Mouse (Mus musculus) liver, embryonic 16.5 days (tissue): Measurements from ENCODE around the gene Zfp882. TPM values are rescaled to one million over a fixed set of nuclear protein-coding genes. Genes with fewer than 3 reads are reported as not detected.
"Not testable (repeated sequence)": the region's sequence is repeated elsewhere in the genome, so short reads cannot be mapped to it uniquely, and the experiment has no call there.

ENCODE experiments used
- ATAC-seq: fragments of 200-750 bp; cut with Nextera tagmentation; 2 replicates; pipeline ENCODE4 v1.8.0; 2017; ENCODE audit warnings: low read depth, mild to moderate bottlenecking, moderate number of reproducible peaks, moderate library complexity
- H3K27ac ChIP-seq: fragments of 300-500 bp; sonication (generic); 2 replicates; pipeline ENCODE4 v1.5.1; 2014; ENCODE audit warnings: mild to moderate bottlenecking, low read length
- H3K27me3 ChIP-seq: fragments of 300-500 bp; sonication (generic); 2 replicates; pipeline ENCODE4 v1.6.1; 2014; ENCODE audit warnings: low read depth, low read length, mixed read lengths; ENCODE audit not compliant: control insufficient read depth, insufficient read depth
- H3K36me3 ChIP-seq: fragments of 300-500 bp; sonication (generic); 2 replicates; pipeline ENCODE4 v1.6.1; 2014; ENCODE audit warnings: mild to moderate bottlenecking; ENCODE audit not compliant: control insufficient read depth, insufficient read depth
- H3K4me1 ChIP-seq: fragments of 300-500 bp; sonication (generic); 2 replicates; pipeline ENCODE4 v1.6.1; 2014; ENCODE audit warnings: low read depth, low read length, mixed read lengths; ENCODE audit not compliant: control insufficient read depth
- H3K4me2 ChIP-seq: fragments of 300-500 bp; sonication (generic); 2 replicates; pipeline ENCODE4 v1.6.1; 2014; ENCODE audit warnings: low read depth, low read length, mixed read lengths
- H3K4me3 ChIP-seq: fragments of 300-500 bp; sonication (generic); 2 replicates; pipeline ENCODE4 v1.5.1; 2014; ENCODE audit warnings: low read depth, mild to moderate bottlenecking, low read length
- H3K9ac ChIP-seq: fragments of 300-500 bp; sonication (generic); 2 replicates; pipeline ENCODE4 v1.6.1; 2014; ENCODE audit warnings: low read depth, low read length
- H3K9me3 ChIP-seq: fragments of 300-500 bp; sonication (generic); replicated peaks from 2 replicates; pipeline ENCODE4 v1.6.1; 2016; ENCODE audit warnings: low read length; ENCODE audit not compliant: control insufficient read depth
- WGBS: fragments of 180-500 bp; shearing (Covaris S2); extraction: QIAGEN DNeasy Blood & Tissue Kit; methylation state at CpG from one replicate; pipeline ENCODE4 v1.1.7; 2014; ENCODE audit not compliant: insufficient replicate concordance; 5-methylcytosine and 5-hydroxymethylcytosine counted together
- polyA plus RNA-seq: library from polyadenylated mRNA; unstranded; fragments of >200 nt; fragmentation: Nextera tagmentation; extraction: Ambion mirVana; gene quantifications from 2 replicates; pipeline ENCODE4 v1.2.1, GENCODE M21; 2015

The Zfp882 gene
- polyA plus RNA-seq, 1 experiment from 2014 or later, result 0.63 TPM

DNA sequence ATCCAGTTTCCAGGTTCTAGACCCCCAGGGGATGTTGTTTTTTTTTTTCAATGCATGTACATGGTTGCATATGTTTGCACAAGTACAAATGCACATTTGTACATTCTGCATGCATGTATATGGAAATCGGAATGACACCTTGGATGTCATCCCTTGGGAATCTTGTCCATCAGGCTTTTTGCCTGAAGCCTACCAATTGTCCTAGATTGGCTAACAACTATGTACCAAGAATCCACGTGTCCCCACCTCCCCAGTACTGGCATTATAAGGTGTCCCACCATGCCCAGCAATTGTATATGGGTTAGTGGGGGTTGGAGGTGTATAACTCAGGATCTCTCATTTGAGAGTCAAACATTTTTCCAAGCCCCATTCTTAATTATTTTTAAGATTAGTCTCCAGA, 3.9 kb downstream of the Zfp882 start:
- no peak for ATAC-seq
- Histone ChIP-seq H3K9me3 (no peaks in the 10 kb centered on the region), H3K36me3 (no peaks in the 10 kb centered on the region), H3K9ac (no peak overlapping the region), H3K4me2 (no peak overlapping the region), H3K4me3 (no peak overlapping the region), H3K27me3 (no peaks in the 10 kb centered on the region), H3K27ac (no peak overlapping the region), H3K4me1 (peaks cover 3% of the 10 kb centered on the region; the same call in 1 of the 2 replicates)
- WGBS, result 59% methylated on average over 2 of the region's 2 CpGs

DNA sequence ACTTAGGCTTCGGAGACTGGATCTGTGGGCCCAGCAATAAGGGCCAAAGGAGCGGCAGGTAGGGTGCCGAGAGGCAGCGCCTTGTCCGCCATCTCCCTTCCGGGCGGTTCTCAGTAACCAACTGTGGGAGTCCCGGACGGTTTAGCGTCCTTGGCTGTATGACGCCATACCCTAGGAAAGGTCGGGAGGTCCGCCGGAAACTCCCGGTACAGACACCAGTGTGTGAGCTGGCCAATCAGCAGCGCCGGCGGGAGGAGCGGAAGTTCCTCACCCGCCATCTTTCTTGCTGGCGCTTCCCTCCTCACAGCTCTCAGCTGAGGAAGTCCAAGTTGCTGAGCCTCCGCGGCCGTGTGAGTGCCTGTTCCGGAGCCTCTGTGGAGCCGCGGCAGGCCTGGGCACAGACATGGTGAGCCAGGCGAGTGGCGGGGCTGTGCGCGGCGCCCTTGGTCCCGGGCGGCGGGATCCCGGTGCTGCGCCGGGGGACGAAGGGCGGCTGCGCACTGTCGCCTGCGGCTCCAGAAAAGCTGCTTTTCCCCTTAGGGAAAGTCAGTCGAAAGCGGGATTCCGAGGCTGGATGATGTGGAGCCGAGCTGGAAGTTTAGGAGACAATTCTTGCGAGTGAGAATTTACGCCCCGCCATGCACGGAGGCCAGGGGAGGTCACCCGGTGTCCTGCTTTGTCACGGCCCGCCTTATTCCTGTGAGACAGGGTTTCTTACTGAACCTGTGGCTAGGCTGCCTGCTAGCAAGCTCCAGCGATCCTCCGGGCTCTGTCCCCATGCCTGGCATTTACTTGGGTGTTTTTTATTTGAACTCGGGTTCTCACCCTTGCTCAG, 14.4 kb downstream of the Zfp882 start:
- peak; percentile 100 for ATAC-seq
- under 1% methylated on average over 54 of the region's 57 CpGs for WGBS

DNA sequence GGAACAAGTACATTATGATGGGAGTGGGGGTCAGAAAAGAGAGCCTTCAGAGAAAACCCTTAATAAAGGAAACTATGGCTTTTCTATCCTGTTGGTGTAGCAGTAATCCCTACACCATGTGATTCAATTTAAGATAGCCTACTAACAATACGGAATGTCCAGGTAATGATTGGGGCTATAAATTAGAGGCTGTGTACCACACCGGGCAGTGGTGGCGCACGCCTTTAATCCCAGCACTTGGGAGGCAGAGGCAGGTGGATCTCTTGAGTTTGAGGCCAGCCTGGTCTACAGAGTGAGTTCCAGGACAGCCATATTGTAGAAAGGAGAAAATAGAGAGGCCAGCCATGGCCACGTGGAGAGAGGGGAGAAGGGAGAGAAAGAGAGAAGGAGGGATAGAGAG, 17.4 kb downstream of the Zfp882 start:
- Histone ChIP-seq H3K9ac (no peak overlapping the region), H3K36me3 (peaks cover 18% of the 10 kb centered on the region), H3K27me3 (no peaks in the 10 kb centered on the region), H3K4me3 (no peak overlapping the region), H3K27ac (no peak overlapping the region), H3K4me2 (no peak overlapping the region), H3K4me1 (peaks cover 6% of the 10 kb centered on the region), H3K9me3 (no peaks in the 10 kb centered on the region)
- no peak for ATAC-seq
- 90% methylated on average over 5 of the region's 5 CpGs for WGBS

More for the DNA sequence above, 14.4 kb downstream of the Zfp882 start:
- H3K9me3 ChIP-seq, result no peaks in the 10 kb centered on the region
- peak overlapping the region; percentile 77 for H3K4me2 ChIP-seq
- no peaks in the 10 kb centered on the region for H3K36me3 ChIP-seq
- H3K4me1 ChIP-seq, result peaks cover 4% of the 10 kb centered on the region
- H3K27ac ChIP-seq, result peak overlapping the region; percentile 94
- H3K4me3 ChIP-seq, result peak overlapping the region; percentile 87
- H3K27me3 ChIP-seq, result no peaks in the 10 kb centered on the region
- H3K9ac ChIP-seq, result peak overlapping the region; percentile 88

DNA sequence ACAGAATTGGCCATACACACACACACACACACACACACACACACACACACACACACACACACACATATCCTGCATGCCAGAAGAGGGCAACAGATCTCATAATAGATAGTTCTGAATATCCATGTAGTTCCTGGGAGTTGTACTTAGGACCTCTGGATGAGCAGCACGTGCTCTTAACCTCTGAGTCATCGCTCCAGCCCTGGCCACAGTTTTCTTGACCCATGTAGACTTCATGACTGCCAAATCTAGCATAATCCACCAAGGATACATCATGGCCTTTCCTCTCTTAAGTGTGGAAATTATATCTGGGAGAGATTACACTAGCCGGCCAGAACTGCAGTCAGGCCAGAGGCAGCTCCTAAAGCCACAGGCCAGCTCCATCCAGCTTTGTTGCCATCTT, 18.1 kb downstream of the Zfp882 start:
- 85% methylated on average over 3 of the region's 3 CpGs for WGBS
- ATAC-seq, result no peak
- peaks cover 23% of the 10 kb centered on the region for H3K36me3 ChIP-seq

DNA sequence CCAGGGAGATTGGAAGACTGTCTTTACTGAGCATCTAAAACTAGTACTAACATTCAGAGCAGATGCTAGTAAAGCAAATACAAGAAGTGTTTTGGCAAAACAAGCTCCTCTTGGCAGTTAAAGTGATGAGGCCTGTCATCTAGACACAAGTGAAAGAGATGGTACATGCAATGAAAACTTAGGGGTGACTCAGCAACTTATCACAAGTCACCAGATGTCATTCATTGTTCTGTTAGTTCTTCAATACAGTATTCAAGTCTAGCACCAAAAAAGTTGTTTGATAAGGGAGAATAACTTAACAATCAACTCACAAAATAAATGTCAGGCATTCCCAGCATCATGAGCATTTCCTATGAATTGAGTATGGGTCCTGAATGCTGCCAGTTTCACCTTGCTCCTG, 19.4 kb downstream of the Zfp882 start:
- no peak for ATAC-seq
- Histone ChIP-seq H3K9me3 (no peaks in the 10 kb centered on the region), H3K4me1 (peaks cover 6% of the 10 kb centered on the region), H3K27me3 (no peaks in the 10 kb centered on the region), H3K4me3 (no peak overlapping the region), H3K27ac (no peak overlapping the region), H3K36me3 (peaks cover 24% of the 10 kb centered on the region), H3K9ac (no peak overlapping the region), H3K4me2 (no peak overlapping the region)

More for the DNA sequence above, 18.1 kb downstream of the Zfp882 start:
- H3K27ac ChIP-seq, result no peak overlapping the region
- H3K9ac ChIP-seq, result no peak overlapping the region
- no peak overlapping the region for H3K4me2 ChIP-seq
- no peak overlapping the region for H3K4me3 ChIP-seq
- no peaks in the 10 kb centered on the region for H3K27me3 ChIP-seq
- H3K9me3 ChIP-seq, result no peaks in the 10 kb centered on the region
- peaks cover 6% of the 10 kb centered on the region for H3K4me1 ChIP-seq

DNA sequence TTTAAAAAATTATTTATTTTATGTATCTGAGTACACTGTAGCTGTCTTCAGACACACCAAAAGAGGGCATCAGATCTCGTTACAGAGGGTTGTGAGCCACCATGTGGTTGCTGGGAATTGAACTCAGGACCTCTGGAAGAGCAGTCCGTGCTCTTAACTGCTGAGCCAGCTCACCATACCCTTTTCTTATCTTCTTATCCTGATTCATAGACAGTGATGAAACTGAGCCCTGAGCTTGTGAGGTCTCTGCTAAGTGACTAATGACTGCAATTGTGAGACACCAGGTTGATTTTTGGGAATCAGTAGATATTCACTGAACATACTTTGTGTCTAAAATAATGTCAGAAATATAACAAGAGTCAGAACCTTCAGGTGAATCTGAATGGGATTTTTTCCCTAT, 29.6 kb downstream of the Zfp882 start:
- H3K36me3 ChIP-seq, H3K27ac ChIP-seq, H3K4me3 ChIP-seq, ATAC-seq, H3K27me3 ChIP-seq, H3K4me1 ChIP-seq, H3K9ac ChIP-seq, H3K4me2 ChIP-seq, H3K9me3 ChIP-seq: not testable (repeated sequence)
- WGBS, result 58% methylated on average over 2 of the region's 2 CpGs

DNA sequence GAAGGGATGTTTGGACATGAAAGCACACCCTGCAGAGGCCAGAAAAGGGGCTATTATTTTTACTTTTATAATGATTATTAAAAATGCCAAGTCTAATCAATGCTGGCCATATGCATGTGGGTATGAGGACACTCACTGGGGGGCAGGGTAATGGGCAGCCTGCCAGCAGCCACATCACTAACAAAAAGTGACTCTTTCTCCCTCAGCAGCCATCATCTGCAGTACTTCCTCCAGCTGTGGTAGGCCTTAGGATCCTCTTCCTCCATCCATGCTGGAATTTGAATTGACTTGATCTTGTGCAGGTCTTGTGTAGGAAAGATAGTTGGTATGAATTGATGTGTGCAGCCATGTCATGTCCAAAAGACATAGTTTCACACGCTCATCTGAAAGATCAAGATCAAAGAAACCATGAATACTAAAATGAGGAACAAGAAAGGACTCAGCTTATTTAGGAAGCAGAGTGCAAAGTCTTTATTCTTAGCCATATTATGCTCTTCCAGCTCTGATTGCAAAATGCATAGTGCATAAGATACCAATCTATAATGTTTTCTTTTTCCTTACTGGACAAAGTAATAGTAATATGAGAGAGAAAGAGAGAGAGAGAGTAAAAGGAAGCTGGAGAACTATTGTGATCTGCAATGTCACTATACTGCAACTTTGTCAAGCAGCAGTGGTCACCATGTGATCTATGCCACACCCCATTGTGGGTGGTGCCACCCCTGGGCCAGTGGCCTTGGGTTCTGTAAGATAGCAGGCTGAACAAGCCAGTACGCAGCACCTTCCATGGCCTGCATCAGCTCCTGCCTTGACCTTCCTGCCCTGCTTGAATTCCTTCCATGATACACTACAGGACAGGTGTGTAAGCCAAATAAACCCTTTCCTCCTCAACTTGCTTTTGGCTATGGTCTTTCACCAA, 32.1 kb downstream of the Zfp882 start:
- 21% methylated on average over 2 of the region's 2 CpGs for WGBS
- peak; percentile 82 for ATAC-seq

DNA sequence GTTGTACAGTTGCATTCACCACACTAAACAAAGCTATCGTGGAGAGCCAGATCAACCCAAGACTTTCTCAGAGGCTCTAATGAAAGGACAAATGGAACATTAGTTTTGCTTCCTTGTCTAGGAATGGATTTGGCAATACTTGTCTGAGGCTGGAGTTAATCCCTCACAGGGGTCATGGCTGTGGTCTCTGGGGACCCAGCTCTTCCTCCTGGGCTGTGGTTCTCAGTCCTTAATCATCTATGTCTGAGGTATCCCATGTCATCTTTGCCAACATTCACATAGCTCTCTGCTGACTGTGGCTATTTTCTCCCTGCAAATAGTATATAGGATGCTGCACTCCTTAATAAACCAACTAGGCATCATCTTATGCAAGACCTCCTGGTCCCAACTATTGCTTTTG, 33.4 kb downstream of the Zfp882 start:
- ATAC-seq, result no peak
- WGBS, result 69% methylated on average over 1 of the region's 1 CpGs
- H3K36me3 ChIP-seq, result no peaks in the 10 kb centered on the region
- no peak overlapping the region for H3K27ac ChIP-seq
- H3K9ac ChIP-seq, result no peak overlapping the region
- H3K9me3 ChIP-seq, result no peaks in the 10 kb centered on the region
- H3K27me3 ChIP-seq, result no peaks in the 10 kb centered on the region
- peaks cover 2% of the 10 kb centered on the region; the same call in 1 of the 2 replicates for H3K4me1 ChIP-seq
- H3K4me2 ChIP-seq, result no peak overlapping the region
- no peak overlapping the region for H3K4me3 ChIP-seq

More for the DNA sequence above, 32.1 kb downstream of the Zfp882 start:
- Histone ChIP-seq H3K9me3 (no peaks in the 10 kb centered on the region), H3K4me1 (peaks cover 2% of the 10 kb centered on the region; the same call in 1 of the 2 replicates), H3K9ac (no peak overlapping the region), H3K4me3 (no peak overlapping the region), H3K27me3 (no peaks in the 10 kb centered on the region), H3K36me3 (no peaks in the 10 kb centered on the region), H3K27ac (no peak overlapping the region), H3K4me2 (no peak overlapping the region)

DNA sequence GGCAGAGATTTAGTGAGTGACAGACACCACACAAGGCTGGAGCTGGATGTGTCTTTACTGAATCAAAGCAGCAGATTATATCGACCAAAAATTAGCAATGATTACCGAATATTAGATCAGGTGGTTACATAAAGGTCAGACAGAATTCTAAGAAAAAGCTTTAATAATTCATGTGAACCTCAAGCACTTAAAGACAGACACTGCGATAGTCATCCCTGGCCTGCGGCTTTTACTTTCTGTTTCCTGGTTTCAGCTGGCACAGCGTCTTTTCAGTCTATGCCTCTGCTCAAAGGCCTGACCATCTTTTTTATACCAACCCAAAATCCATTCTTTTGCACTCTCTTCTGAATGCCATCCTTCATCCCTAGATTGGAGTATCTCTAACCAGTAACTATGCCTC, 40.2 kb downstream of the Zfp882 start:
- 78% methylated on average over 5 of the region's 5 CpGs for WGBS
- peaks cover 13% of the 10 kb centered on the region for H3K4me1 ChIP-seq
- no peak overlapping the region for H3K4me3 ChIP-seq
- no peaks in the 10 kb centered on the region for H3K27me3 ChIP-seq
- no peak for ATAC-seq
- no peak overlapping the region for H3K27ac ChIP-seq
- H3K36me3 ChIP-seq, result no peaks in the 10 kb centered on the region
- no peak overlapping the region for H3K4me2 ChIP-seq
- no peaks in the 10 kb centered on the region for H3K9me3 ChIP-seq
- no peak overlapping the region for H3K9ac ChIP-seq
